Mouse (Mus musculus) retina, postnatal 7 days (tissue): ENCODE results near the gene Anks6.
A peak's percentile ranks its signal among the peaks of the same experiment; 100 is the strongest.

ENCODE experiments used
- DNase-seq: peaks from one replicate; pipeline ENCODE4 v3.0.0-alpha.2; 2012; ENCODE audit warnings: low read depth, low spot score

The Anks6 gene

DNA sequence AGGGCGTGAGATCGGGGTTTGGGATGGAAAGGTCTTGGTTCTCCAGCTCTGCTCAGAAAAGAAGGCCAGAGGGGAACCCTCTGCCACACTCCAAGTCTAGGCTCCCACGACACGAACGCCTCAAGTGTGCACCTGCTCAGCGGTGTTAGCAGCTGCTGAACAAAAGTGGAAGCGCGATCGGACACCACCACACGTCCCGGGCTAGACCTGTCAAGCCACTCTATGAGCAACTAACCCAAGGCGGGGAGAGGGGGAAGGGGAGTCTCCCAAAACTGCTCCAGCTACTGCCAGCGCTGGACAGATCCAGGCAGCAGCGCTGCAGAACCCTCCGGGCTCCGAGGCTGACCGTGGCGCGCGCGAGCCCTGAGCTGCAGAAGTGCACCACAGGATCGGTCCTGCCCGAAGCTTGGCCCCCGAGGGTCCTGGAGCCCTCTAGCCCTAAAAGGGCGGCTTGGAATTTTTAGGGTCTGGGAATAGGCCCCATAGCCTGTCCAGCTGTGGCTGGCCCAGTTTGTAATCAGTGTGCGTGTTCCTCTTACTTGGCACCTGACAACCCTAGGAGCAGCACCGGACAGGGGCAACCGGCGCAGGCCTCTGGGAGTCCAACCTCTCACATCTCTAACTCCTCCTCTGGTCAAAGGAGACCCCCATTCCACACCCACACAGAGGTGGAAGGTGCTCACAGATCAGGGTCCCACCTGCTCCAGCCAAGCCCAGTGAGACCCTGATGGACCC lies 66.8 kb downstream of the Anks6 start:
- DNase-seq, result no peak

DNA sequence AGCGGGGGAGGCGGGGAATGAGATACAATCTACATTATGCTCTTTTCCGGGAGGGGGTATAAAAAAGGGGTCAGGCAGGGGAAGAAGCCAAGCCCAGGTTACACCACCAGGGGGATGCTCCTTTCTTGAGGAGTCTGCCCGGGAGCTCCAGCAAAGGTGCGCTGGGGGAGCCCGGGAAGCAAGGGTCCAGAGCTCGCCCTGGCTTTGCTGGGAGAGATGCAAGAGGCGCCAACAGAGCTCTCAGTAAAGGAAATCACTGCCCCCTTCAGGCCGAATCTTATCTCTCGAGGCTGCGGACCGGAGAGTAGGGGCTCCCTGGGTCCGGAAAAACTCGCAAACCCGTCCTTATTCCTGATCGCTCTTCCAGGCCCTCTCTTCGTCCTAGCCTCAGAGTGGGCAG lies 67.4 kb downstream of the Anks6 start:
- DNase-seq, result peak; percentile 65

GRCm38 (mm10) chr4:46988824-46989223 lies 68.4 kb downstream of the Anks6 start:
- DNase-seq, result no peak

GRCm38 (mm10) chr4:46988257-46988656 lies 69.0 kb downstream of the Anks6 start:
- DNase-seq, result no peak

- no peak for DNase-seq
Measured at GRCm38 (mm10) chr4:46987809-46988208, 69.4 kb downstream of the Anks6 start.

DNA sequence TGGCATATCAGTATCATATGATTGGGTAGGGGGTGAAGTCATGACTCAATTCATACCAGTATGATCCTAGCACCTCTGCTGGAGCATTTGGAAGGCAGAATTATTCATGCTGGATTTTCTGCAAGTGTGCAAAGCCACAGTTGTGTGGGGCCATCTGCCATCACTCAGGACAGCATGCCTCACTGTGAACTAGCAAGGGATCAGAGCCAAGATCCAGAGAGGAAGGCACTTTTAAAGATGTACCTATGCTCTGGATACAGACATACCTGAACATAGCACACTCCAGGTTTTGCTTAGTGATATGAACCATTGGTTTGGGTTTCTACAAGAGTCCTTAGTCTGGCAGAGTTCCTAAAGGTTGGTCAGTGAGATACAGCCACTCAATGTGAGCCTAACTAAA lies 71.2 kb downstream of the Anks6 start:
- no peak for DNase-seq

DNA sequence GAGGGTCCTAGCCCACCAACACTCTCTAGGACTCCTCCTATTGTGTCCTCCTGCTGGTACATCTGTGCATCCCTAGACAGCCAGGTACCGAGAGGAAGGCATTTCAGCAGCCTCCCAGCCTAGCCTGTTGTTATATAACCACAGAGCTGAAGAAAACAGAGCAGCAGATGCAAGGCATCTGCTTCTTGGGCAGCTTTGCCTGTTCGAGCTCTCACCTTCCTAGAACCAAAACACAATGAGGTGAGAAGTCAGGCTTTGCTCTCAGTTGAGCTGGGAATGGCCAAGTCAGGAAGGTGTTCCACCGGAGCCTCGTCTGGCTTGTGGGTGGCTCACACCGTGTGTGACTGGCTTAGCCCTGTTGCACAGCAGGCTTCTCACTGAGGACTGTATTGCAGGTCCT lies 74.3 kb downstream of the Anks6 start:
- DNase-seq, result no peak

DNA sequence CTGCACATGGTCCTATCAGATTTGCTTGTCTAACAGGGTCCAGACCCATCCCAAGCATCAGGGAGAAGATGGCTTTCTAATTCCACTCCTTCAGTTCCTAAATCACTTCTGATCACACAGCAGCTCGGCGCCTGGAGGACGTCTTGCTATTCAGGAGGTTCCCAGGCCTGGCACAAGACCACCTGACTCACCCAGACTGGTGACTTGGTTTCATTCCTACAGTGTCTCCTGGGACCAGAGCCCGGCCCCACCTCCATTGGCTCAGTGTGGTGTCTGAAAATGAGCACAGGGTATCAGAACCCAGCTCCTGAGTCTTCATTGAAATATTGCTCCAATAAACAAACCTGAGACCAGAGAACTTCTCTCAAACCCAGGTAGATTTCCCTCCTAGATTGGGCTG lies 75.1 kb downstream of the Anks6 start:
- no peak for DNase-seq

DNA sequence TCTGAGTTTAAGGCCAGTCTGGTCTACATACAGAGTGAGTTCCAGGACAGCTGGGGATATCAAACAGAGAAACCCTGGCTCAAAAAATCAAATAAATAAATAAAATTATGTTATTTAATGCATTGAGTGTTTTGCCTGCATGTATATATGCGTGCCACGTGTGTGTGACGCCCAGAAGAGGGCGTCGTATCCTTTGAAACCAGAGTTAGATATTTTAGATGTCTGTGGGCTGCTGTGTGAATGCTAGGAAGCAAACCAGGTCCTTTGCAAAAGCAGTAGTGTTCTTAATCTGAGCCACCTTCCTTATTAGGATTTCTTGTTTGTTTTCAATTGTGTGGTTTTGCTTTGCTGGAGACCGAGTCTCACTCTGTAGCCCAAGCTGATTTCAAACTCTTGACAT lies 78.9 kb downstream of the Anks6 start:
- DNase-seq, result no peak

DNA sequence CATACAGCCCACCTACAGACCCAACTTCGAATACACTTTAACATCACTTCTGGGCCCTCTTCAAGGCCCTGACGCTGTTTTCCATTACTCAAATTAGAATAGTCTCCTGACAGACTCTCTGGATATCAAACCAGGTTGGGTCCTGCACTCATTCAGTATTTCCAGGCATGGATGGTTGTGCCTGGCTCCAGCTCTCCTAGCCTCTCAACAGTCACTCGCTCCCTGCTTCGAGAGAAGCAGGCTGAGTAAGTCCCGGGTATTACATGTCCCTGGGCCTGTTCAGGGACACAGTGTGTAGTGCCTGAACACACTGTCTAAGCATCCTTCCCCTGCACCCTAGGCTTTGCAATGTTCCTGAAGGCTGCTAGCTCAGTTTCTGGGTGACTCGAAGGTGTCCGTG lies 80.1 kb downstream of the Anks6 start:
- DNase-seq, result no peak

- no peak for DNase-seq
Measured at GRCm38 (mm10) chr4:46976671-46977071, 80.6 kb downstream of the Anks6 start.

DNA sequence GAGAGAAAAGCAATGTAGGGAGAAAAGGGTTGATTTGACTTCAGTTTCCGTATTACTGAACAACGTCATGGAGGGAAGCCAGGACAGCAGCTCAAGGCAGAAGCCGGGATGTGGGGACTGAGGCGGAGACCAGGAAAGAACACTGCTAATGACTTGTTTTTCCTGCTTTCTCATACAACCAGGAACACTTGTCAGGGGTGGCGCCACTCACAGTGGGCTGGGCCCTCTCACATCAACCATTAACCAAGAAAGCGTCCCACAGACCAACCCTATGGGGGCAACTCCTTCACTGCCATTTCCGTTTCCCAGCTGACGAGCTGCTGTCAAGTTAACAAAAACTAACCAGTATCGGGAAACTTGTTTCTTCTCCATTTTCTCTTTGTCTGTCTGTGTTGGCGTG lies 83.9 kb downstream of the Anks6 start:
- DNase-seq, result no peak

DNA sequence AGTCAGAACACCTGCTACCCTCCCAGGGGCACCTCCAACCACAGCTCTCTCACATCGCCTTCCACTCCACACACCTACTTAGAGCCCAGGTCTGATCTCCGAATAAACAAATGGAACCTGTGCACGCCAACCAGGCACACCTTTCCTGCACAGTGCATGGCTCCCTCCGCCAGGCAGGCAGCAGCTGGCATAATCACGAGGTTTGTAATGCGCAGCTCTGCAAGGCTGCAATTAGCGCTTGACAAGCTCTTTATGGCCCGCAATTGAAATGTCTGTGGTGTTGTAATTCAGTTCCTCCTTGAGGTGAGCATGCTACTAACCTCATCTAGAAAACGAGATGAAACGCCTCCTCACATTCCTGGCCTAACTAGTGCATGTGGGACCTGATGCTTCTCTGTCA lies 89.2 kb downstream of the Anks6 start:
- DNase-seq, result no peak

DNA sequence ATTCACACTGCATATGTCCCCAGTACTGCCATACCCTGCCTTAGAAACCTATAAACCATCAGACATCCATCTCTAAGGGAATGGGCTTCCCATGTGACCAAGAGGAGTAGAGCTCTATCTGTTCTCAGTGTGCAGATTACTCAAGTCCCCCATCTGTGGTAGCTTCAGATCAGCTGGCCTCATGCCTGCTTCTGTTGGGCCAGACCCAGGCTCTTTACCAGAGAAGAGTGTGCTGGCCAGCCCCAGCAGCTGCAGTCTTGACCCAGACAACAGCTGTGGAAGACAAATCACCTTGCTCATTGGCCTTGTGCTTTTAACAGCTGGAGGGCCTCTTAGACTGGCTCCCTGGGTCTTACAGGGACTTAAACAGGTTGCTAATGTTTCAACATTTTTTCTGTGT lies 90.7 kb downstream of the Anks6 start:
- DNase-seq, result no peak
